10 mouse cellular contexts compared by ENCODE assay signal in the genomic region with DNA sequence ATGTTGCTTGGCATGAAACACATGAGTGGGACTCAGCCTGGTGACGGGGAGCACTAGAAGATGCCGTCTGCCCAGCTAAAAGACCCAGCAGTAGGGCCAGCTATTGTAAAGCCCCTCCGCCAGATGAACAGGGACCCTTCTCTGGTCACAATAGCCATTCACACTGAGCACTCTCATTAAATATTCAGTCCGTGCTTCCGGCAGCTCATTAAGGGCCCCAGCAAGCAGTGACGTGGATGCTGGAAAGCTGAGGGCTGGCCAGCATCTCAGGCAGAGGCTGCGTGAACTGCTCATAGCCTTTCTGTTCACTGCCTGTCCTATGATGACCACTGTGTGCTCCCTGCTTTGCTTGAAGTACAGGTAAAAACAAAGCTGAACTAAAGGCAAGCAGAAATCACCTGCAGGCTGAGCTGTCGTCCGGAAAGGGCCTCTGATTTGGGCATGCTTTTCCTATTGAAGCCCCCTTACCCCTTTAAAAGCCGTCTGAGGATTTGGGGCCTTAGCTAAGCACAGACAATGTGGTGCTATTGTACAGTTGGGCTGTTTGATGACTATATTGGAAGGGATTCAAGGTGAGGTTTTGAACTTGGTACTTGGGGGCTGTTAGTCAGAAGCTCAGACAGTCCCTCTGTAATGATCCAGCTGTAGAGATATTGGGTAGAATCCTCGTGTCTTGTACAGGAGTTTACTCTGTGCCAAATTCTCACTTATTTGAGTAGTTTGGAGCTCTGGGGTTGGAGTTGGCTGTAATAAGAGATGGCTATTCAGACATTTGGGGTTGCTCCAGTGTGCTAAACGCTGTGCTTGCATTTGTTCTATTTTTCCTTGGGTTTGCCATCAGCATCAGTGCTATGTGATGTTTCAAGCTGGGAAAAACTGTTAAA.
DNase-seq lines count a peak whose midpoint lies in the region; ATAC-seq lines count a peak whose summit lies in the region.
"Had no signal": no experiment of that assay in that cellular context is flagged by ENCODE, and none has a peak within 500 bp of the region (broad histone marks: within the 10 kb centered on the region; RNA-seq: fewer than 3 reads in every experiment).

No protein-coding gene starts in this region.

- H3K4me1 ChIP-seq in embryonic facial prominence, embryonic 12.5 days = peaks cover 16% of the 10 kb centered on the region; the same call in 1 of the 2 replicates
- peaks cover 35% of the 10 kb centered on the region for H3K4me1 ChIP-seq in hindbrain, embryonic 15.5 days (replicated peaks)
- H3K4me1 ChIP-seq in neural tube, embryonic 13.5 days (replicated peaks) = peaks cover 47% of the 10 kb centered on the region

- H3K27ac ChIP-seq in embryonic facial prominence, embryonic 12.5 days = 0 out of 2 replicates have a peak overlapping the region, but pooled peaks have one; percentile 4
- peak overlapping the region; percentile 80 for H3K27ac ChIP-seq in hindbrain, embryonic 15.5 days (replicated peaks)
- peak overlapping the region; percentile 81 for H3K27ac ChIP-seq in neural tube, embryonic 13.5 days (replicated peaks)
- H3K27ac ChIP-seq: heart, embryonic 13.5 days had no signal

- WGBS in embryonic facial prominence, embryonic 12.5 days = 48% methylated on average over 12 of the region's 12 CpGs
- WGBS in hindbrain, embryonic 15.5 days = 14% methylated on average over 12 of the region's 12 CpGs
- WGBS in neural tube, embryonic 13.5 days = 19% methylated on average over 12 of the region's 12 CpGs

- H3K36me3 ChIP-seq in embryonic facial prominence, embryonic 12.5 days = no peaks in the 10 kb centered on the region
- H3K36me3 ChIP-seq in hindbrain, embryonic 15.5 days = no peaks in the 10 kb centered on the region
- H3K36me3 ChIP-seq in neural tube, embryonic 13.5 days = no peaks in the 10 kb centered on the region
- H3K36me3 ChIP-seq: heart, embryonic 13.5 days had no signal

- peak; percentile 8 for DNase-seq in layer of hippocampus, adult 9-11 months
- no peak for DNase-seq in layer of hippocampus, adult 11-12 months (ENCODE audit: low spot score)
- DNase-seq in gastrocnemius, postnatal 10 days = no peak
- DNase-seq in thymus, postnatal 36 days = no peak
- DNase-seq in gastrocnemius, postnatal 4 days (ENCODE audit: low spot score in 2 of 2) = no peak
- DNase-seq: adrenal gland, adult 8-10 months had no signal

- H3K27me3 ChIP-seq in embryonic facial prominence, embryonic 12.5 days = no peaks in the 10 kb centered on the region
- H3K27me3 ChIP-seq in hindbrain, embryonic 15.5 days = no peaks in the 10 kb centered on the region
- no peaks in the 10 kb centered on the region for H3K27me3 ChIP-seq in neural tube, embryonic 13.5 days
- H3K27me3 ChIP-seq: heart, embryonic 13.5 days had no signal

- H3K4me3 ChIP-seq in embryonic facial prominence, embryonic 12.5 days = no peak overlapping the region
- H3K4me3 ChIP-seq in hindbrain, embryonic 15.5 days = no peak overlapping the region
- H3K4me3 ChIP-seq in neural tube, embryonic 13.5 days = no peak overlapping the region
- H3K4me3 ChIP-seq: heart, embryonic 13.5 days had no signal

- H3K9me3 ChIP-seq in embryonic facial prominence, embryonic 12.5 days = no peaks in the 10 kb centered on the region
- no peaks in the 10 kb centered on the region for H3K9me3 ChIP-seq in hindbrain, embryonic 15.5 days
- H3K9me3 ChIP-seq in neural tube, embryonic 13.5 days = no peaks in the 10 kb centered on the region
- H3K9me3 ChIP-seq: heart, embryonic 13.5 days had no signal

- H3K9ac ChIP-seq in embryonic facial prominence, embryonic 12.5 days = no peak overlapping the region
- H3K9ac ChIP-seq in hindbrain, embryonic 15.5 days = no peak overlapping the region
- H3K9ac ChIP-seq in neural tube, embryonic 13.5 days = peak overlapping the region; percentile 35; the same call in 1 of the 2 replicates
- H3K9ac ChIP-seq: heart, embryonic 13.5 days had no signal

- no peak for ATAC-seq in embryonic facial prominence, embryonic 12.5 days (ENCODE audit: insufficient number of reproducible peaks, insufficient read depth, low FRiP score, low TSS enrichment)
- peak; percentile 90 for ATAC-seq in hindbrain, embryonic 15.5 days (ENCODE audit: low FRiP score, low read depth)
- peak; percentile 92 for ATAC-seq in neural tube, embryonic 13.5 days (ENCODE audit: low read depth)

- no peak overlapping the region for H3K4me2 ChIP-seq in embryonic facial prominence, embryonic 12.5 days (replicated peaks)
- H3K4me2 ChIP-seq in hindbrain, embryonic 15.5 days = peak overlapping the region; percentile 31
- peak overlapping the region; percentile 34 for H3K4me2 ChIP-seq in neural tube, embryonic 13.5 days
- H3K4me2 ChIP-seq: heart, embryonic 13.5 days had no signal

Comparison
In these comparisons a context has a peak if more than half of its experiments do, and no peak if none do; other contexts are left out.
1. H3K27ac ChIP-seq: peak in every context shown above with its lines; median percentile 81 in neural tube, embryonic 13.5 days; 80 in hindbrain, embryonic 15.5 days; 4 in embryonic facial prominence, embryonic 12.5 days.